Mouse (Mus musculus) bone marrow, adult 2 months (tissue): ENCODE measurements around the gene Fbxl15. TPM values are rescaled to one million over a fixed set of nuclear protein-coding genes. Genes with fewer than 3 reads are reported as not detected.

ENCODE experiments used
- H3K27ac ChIP-seq: fragments of 200-500 bp; 2 replicates; pipeline ENCODE4 v1.5.1; 2012; ENCODE audit warnings: low read depth, mild to moderate bottlenecking, control low read depth, inconsistent platforms, low read length; ENCODE audit not compliant: control insufficient read depth, poor library complexity, insufficient read depth
- H3K4me1 ChIP-seq: fragments of 200-500 bp; 2 replicates; pipeline ENCODE4 v1.6.1; 2011; ENCODE audit warnings: low read length; ENCODE audit not compliant: control insufficient read depth, insufficient read depth
- H3K4me3 ChIP-seq: fragments of 200-500 bp; replicated peaks from 2 replicates; pipeline ENCODE3; 2011; ENCODE audit warnings: mild to moderate bottlenecking, low read depth, low read length, control low read depth; ENCODE audit not compliant: control insufficient read depth
- CTCF ChIP-seq: fragments of 200-500 bp; IDR thresholded peaks from 2 replicates; pipeline ENCODE4 v1.5.1; 2011; ENCODE audit warnings: low read length, control low read depth; ENCODE audit not compliant: control insufficient read depth, insufficient read depth
- POLR2A ChIP-seq: fragments of 200-500 bp; IDR thresholded peaks from 2 replicates; pipeline ENCODE4 v1.6.1; 2011; ENCODE audit warnings: low read depth, mild to moderate bottlenecking, control low read depth, low read length, borderline replicate concordance; ENCODE audit not compliant: control insufficient read depth
- WGBS: fragments of 180-500 bp; shearing (Covaris S2); methylation state at CpG from one replicate; pipeline ENCODE4 v1.1.7; 2018; 5-methylcytosine and 5-hydroxymethylcytosine counted together
- polyA plus RNA-seq: library from polyadenylated mRNA; stranded (reverse); fragments of >200 nt; gene quantifications from 2 replicates; pipeline ENCODE4 v1.2.4, GENCODE M21; 2011; ENCODE audit warnings: low replicate concordance; ENCODE audit not compliant: missing spikeins, insufficient read depth, insufficient read length

Fbxl15 gene
- polyA plus RNA-seq, 1 experiment: 1.2 TPM

DNA sequence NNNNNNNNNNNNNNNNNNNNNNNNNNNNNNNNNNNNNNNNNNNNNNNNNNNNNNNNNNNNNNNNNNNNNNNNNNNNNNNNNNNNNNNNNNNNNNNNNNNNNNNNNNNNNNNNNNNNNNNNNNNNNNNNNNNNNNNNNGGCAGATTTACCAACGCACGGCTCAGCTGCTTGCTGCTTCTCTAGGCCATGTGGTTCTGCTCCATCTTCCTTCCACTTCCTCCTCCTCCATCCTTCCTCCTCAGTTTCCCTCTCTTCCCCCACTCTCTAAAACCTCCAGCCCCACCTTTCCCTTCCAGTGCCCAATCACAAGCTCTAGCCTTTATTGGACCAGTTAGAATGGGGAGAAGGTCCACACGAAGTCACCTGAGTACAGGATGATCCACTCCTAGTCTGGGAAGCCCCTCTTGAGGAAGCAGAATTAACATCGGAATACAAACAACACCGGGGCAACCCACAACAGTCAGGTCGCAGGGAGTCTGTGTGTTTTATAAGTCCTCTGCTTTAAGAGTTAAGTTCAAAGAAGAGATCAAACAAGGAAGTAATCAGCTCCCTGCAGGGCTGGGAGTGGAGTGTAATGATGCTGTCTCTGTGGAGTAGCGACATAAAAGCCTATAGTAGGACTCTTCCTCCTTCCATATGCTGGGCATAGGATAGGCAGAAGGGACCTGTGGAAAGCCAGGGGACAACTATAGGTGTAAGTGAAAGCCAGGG is 16.9 kb downstream of the Fbxl15 start:
- WGBS: 30% methylated on average over 7 of the region's 7 CpGs

DNA sequence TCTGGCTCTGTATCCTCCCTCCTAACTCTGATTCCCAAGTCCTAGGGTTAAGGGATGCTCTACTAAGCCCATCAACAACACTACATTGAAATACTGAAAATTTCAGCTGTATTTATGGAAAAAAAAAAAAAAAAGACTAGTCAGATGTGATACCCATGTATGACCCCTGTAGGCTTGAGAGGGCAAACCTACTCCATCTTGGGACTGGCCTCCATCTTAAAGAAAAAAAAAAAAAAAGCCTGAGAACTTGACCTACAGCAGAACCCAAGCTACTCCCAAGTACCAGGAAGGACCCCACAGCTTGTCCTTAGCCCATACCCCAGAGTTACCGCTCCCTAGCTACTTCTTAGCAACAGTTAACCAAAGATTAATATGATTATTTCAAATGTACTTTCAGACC is 19.2 kb downstream of the Fbxl15 start:
- Histone ChIP-seq H3K27ac (no peak overlapping the region), H3K4me3 (no peak overlapping the region), H3K4me1 (peaks cover 4% of the 10 kb centered on the region)
- TF ChIP-seq POLR2A: no peak
- TF ChIP-seq CTCF: no peak
- WGBS: 91% methylated on average over 1 of the region's 1 CpGs

More for the DNA sequence above, 16.9 kb downstream of the Fbxl15 start:
- Histone ChIP-seq H3K27ac (no peak overlapping the region), H3K4me1 (no peaks in the 10 kb centered on the region; the same call in 1 of the 2 replicates), H3K4me3 (no peak overlapping the region)
- no peak for TF ChIP-seq POLR2A
- no peak for TF ChIP-seq CTCF

DNA sequence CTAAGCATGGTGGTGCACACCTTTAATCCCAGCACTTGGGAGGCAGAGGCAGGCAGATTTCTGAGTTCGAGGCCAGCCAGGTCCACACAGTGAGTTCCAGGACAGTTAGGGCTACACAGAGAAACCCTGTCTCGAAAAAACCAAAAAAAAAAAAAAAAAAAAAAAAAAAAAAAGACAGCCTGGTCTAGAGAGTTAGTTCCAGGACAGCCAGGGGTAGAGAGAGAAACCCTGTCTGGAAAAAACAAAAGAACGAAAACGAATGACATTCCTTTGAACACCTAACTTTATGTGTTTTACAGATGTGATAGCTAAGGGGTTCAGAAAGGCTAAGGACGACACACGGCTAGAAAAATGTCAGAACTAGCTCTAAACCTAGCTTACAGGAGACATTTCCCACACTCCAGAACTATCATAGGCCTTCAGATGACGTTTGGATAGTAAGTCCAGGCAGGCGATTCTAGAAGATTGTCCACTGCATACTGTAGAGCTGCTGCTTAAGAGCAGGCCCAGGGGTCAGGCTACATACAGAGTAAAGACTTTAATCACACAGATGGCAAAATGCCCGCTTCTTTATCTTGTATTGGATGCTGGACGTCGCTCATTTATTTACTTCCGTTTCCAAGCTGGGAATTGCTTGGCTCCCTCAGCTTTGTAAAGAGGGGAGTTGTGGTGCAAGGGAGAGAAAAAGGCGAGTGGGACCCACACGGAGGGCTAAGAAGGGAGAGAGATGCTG is 20.1 kb downstream of the Fbxl15 start:
- H3K27ac ChIP-seq: peak overlapping the region; percentile 67
- peaks cover 4% of the 10 kb centered on the region for H3K4me1 ChIP-seq
- WGBS: 22% methylated on average over 14 of the region's 14 CpGs
- peak overlapping the region; percentile 67 for H3K4me3 ChIP-seq
- TF ChIP-seq CTCF (no peak), POLR2A (no peak)

DNA sequence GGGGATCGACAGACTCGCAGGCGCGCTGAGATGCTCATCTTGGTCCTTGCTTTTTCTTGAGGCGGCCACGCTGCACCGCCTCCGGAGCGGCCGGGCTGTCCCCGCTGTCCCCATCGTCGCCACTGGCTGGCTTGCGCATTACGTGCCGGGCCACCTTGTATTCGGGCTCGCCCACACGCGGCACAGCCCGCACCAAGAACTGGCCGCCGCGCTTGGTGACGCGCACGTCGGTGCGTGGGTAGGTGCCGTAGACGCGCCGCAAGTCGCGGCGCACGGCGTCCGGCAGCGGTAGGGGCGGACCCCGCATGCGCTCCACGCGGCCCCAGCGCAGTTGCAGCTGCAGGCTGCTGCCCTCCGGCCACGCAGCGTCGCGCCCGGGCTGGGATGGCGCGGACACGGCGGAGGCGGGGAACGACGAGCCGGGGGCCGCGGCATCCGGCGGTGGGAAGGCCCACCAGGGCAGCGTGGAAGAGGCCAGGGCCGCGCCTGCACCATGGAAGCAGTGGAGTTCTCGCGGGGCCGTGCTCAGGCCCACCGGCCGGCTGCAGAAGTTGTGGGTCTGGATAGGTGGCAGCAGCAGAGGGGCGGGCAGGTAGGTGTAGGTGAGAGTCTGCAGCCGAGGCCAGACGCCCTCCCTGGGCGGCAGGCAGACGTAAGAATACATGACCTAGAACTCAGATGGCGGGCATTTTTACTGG is 20.9 kb downstream of the Fbxl15 start:
- H3K27ac ChIP-seq: peak overlapping the region; percentile 67
- peak; percentile 39; the same call in 1 of the 2 replicates for TF ChIP-seq POLR2A
- no peak for TF ChIP-seq CTCF
- under 1% methylated on average over 78 of the region's 78 CpGs for WGBS
- H3K4me3 ChIP-seq: peak overlapping the region; percentile 67
- peaks cover 4% of the 10 kb centered on the region for H3K4me1 ChIP-seq

DNA sequence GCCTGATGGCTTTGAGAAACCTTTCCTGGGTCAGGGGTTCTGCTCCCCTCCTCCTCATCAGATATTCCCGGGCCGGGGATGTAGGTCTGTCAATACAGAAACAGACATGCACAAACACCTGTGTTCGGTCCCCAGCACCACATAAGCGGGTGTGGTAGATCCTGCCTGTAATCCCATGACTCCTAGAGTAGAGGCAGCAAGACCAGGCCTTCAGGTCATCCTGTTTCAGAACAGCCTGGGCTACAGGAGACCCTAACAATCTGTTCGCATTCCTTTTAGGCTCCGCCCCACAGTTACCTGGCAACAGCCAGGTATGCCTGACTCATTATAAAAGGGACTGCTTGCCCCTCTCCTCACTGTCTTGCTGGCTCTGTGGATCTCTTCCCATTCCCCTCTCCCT is 21.6 kb downstream of the Fbxl15 start:
- Histone ChIP-seq H3K4me1 (peaks cover 4% of the 10 kb centered on the region), H3K4me3 (no peak overlapping the region), H3K27ac (no peak overlapping the region)
- TF ChIP-seq POLR2A: no peak
- TF ChIP-seq CTCF: no peak
- 54% methylated on average over 6 of the region's 6 CpGs for WGBS

DNA sequence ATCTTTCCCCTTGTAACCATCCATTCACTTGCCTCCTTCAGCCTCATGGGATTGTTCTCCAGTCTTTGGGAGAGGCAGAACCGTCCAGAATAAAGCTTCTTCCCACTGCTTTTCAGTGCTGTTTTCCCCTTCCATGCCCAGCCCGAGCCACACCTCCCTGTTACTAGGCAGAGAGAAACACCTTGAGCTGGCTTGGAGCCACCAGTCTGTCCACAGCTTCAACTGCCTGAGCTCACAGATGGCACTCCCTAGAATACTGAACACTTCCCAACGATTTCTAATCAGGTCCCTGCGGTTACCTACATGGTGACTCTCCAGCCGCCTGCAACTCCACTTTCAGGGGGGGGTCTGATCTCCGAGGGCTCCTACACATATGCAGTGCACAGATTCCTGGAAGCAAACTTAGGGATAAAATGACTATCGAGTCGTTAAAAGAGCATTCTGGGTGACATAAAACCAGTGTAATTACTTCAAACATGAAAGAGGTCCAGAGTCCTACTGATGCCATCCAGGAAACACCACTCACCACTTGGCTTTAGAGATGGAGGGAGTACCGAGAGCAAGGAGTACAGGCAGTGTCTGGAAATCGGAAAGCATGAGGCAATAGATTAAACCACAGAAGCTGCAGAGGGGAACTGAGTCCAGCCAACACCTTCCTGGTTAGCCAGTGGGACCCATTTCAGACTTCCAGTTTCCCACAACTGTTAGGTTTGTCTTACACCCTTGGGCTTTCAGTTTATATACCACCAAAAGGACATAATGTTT is 22.4 kb downstream of the Fbxl15 start, which contains the start of gene 2310034G01Rik:
2310034G01Rik (minus strand) TSS at position 135 of the 765 bp plus-strand sequence.
- Histone ChIP-seq H3K4me3 (peak within 1 kb of the TSS; percentile 67), H3K27ac (peak within 1 kb of the TSS; percentile 67), H3K4me1 (peaks cover 4% of the 10 kb centered on the region)
- no peak for TF ChIP-seq CTCF
- TF ChIP-seq POLR2A: no peak
- 36% methylated on average over 10 of the region's 10 CpGs for WGBS

DNA sequence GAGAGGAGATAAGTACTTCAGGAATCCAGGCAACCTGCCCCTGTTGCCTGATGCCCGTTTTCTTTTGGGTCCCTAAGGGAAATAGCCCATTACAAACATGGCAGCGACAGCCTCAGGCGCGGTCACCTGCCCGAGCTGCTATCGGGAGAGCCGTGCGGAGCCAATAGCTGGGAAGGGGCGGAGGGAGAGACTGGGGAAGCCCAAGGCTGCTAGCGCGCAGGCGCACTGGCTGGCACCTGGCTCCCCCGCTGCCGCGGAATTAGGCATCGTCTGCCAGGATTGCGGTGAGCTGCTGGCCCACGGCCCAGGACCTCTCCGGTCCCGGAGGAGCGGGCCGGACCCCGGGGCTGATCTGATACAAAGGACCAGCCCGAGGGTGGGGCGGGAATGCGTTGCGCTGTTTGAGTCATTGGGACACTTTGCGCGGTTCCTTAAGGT is 28.7 kb downstream of the Fbxl15 start:
- TF ChIP-seq CTCF (no peak), POLR2A (peak; percentile 46; the same call in 1 of the 2 replicates)
- WGBS: under 1% methylated on average over 29 of the region's 29 CpGs
- peak overlapping the region; percentile 54 for H3K27ac ChIP-seq
- H3K4me1 ChIP-seq: peaks cover 2% of the 10 kb centered on the region
- H3K4me3 ChIP-seq: peak overlapping the region; percentile 81

DNA sequence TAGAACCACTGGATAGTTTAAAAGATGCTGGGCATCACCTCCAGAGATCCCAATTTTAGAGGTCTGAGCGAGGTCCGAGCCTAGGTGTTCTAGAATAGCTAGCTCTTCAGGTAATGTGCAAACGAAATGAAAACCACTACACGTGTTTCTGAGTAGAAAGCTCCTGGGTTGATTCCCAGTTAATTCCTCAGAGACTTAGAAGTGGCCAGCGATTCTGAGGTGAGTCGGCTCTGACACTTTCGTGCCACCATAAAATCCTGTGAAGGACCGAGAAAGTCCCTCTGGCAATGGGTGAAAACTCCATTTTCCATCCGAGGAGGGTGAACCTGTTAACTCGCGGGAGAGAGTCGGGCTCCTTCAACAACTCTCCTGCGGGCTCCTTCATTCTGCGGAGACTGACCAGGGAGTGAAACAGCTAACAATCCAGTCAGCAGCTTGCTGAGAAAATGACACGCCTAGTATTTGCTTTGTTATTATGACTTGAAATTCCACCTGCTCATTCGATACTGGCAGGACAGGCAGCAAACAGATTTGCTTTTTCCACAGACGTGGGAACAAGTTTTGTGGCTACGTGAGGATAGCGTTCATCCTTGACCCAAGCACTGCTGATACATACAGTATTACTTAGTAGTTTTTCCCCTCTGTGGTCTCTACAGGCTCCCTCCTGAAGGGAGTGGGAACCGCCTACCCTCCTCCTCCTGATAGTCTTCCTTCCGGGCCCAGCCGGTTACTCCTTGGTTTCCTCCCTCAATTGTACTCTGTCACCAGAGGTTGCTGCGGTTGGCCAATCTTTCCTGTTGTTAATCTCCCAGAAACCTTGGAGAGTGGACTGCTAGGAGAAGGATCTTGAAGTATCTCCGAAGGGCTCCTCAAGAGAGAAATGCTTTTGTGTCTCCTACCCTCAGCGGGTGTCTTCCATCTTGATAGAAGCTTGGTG is 29.6 kb downstream of the Fbxl15 start:
- 2% methylated on average over 25 of the region's 25 CpGs for whole genome bisulfite sequencing
- TF ChIP-seq CTCF (no peak), POLR2A (no peak)
- H3K27ac ChIP-seq: peak overlapping the region; percentile 9; the same call in 1 of the 2 replicates
- peak overlapping the region; percentile 81 for H3K4me3 ChIP-seq
- H3K4me1 ChIP-seq: peaks cover 2% of the 10 kb centered on the region
